Mouse (Mus musculus): ENCODE results near the gene Trim80.
"Not testable (repeated sequence)": the region's sequence is repeated elsewhere in the genome, so short reads cannot be mapped to it uniquely, and the experiment has no call there.

Trim80 gene

GRCm38 (mm10) chr11:115492387-115492786 is 52.0 kb downstream of the Trim80 start:
- DNase-seq (ENCODE audit: low spot score in 2 of 2): no peak

- DNase-seq (ENCODE audit: low spot score in 2 of 2): not testable (repeated sequence)
Observed at GRCm38 (mm10) chr11:115496559-115496958, 56.2 kb downstream of the Trim80 start.
